Mouse (Mus musculus) limb, embryonic 14.5 days (tissue): ENCODE results near the gene Pgap3. TPM values are rescaled to one million over a fixed set of nuclear protein-coding genes. Genes with fewer than 3 reads are reported as not detected.

Experiments
- ATAC-seq: fragments of 200-750 bp; cut with Nextera tagmentation; 2 replicates; pipeline ENCODE4 v1.8.0; 2017; ENCODE audit warnings: low read depth, moderate number of reproducible peaks, moderate TSS enrichment; ENCODE audit not compliant: low FRiP score
- DNase-seq: peaks from one replicate; pipeline ENCODE4 v3.0.0-alpha.2; 2015; ENCODE audit warnings: low spot score
- H3K27ac ChIP-seq: fragments of 300-500 bp; sonication (generic); replicated peaks from 2 replicates; pipeline ENCODE4 v1.5.1; 2014; ENCODE audit warnings: low read depth, mild to moderate bottlenecking, low read length, moderate library complexity, mixed read lengths
- H3K27me3 ChIP-seq: fragments of 300-500 bp; sonication (generic); 2 replicates; pipeline ENCODE4 v1.6.1; 2014; ENCODE audit warnings: low read length, mixed read lengths; ENCODE audit not compliant: control insufficient read depth, insufficient read depth
- H3K36me3 ChIP-seq: fragments of 300-500 bp; sonication (generic); 2 replicates; pipeline ENCODE4 v1.6.1; 2014; ENCODE audit warnings: mild to moderate bottlenecking, low read length, moderate library complexity, mixed read lengths; ENCODE audit not compliant: control insufficient read depth, insufficient read depth
- H3K4me1 ChIP-seq: fragments of 300-500 bp; sonication (generic); 2 replicates; pipeline ENCODE4 v1.6.1; 2014; ENCODE audit warnings: antibody characterized with exemption, low read length, mixed read lengths; ENCODE audit not compliant: control insufficient read depth, insufficient read depth
- H3K4me2 ChIP-seq: fragments of 300-500 bp; sonication (generic); replicated peaks from 2 replicates; pipeline ENCODE4 v1.6.1; 2014; ENCODE audit warnings: low read depth, mild to moderate bottlenecking, low read length, moderate library complexity; ENCODE audit not compliant: severe bottlenecking
- H3K4me3 ChIP-seq: fragments of 300-500 bp; sonication (generic); replicated peaks from 2 replicates; pipeline ENCODE4 v1.5.1; 2014; ENCODE audit warnings: low read length
- H3K9ac ChIP-seq: fragments of 300-500 bp; sonication (generic); 2 replicates; pipeline ENCODE4 v1.6.1; 2014; ENCODE audit warnings: mild to moderate bottlenecking, low read depth, low read length, moderate library complexity; ENCODE audit not compliant: severe bottlenecking
- H3K9me3 ChIP-seq: fragments of 300-500 bp; sonication (generic); 2 replicates; pipeline ENCODE4 v1.6.1; 2016; ENCODE audit warnings: low read length; ENCODE audit not compliant: control insufficient read depth
- POLR2A ChIP-seq: fragments of 200-500 bp; IDR thresholded peaks from 2 replicates; pipeline ENCODE4 v1.8.0; 2012; ENCODE audit warnings: inconsistent platforms, mild to moderate bottlenecking, moderate library complexity, borderline replicate concordance; ENCODE audit not compliant: insufficient read depth, insufficient read length; ENCODE audit errors: extremely low read depth
- WGBS: fragments of 180-500 bp; shearing (Covaris S2); extraction: QIAGEN DNeasy Blood & Tissue Kit; methylation state at CpG from one replicate; pipeline ENCODE4 v1.1.7; 2014; 5-methylcytosine and 5-hydroxymethylcytosine counted together
- polyA plus RNA-seq, 2 experiments: library from polyadenylated mRNA; depleted of rRNA in 1 of 2; stranded (reverse) in 1 of 2; unstranded in 1 of 2; fragments of >200 nt; fragmentation: Nextera tagmentation in 1 of 2; extraction: Ambion mirVana in 1 of 2; gene quantifications; 2 replicates each; pipeline versions ENCODE4 v1.2.1 to v1.2.3; 2012 to 2014

The Pgap3 gene
- polyA plus RNA-seq, 2 experiments = 9.2 to 19.2 TPM

DNA sequence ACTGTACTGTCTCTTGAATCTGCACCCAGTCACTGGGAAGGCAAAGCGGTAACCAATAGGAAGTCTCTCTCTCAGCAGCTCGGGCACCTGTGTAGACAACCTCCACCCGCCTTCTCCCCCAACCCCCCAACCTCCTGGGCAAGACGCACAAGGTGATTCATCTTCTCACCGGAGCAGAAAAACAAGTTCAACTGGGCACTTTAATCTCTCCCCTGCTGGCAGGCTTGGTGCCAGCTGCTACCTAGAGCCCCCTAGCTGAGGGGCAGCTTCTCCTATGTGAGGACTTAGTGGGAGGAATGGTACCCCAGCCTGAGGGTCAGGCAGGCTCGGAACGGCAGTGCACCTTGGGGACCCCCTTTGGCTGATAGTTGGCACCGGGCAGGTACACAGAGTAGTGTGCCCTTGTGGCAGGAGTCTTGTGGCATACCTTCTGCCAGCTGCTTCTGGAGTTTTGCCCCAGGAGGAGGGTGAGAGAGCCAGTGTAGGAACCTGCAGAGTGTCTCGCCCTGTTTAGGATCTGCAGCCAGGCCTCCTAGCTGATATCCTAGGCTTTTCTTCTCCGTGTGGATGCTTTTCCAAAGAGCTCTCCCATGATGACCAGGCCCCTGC is 18.8 kb upstream of the Pgap3 start:
- Histone ChIP-seq H3K4me1 (peaks cover 11% of the 10 kb centered on the region), H3K27ac (no peak overlapping the region), H3K27me3 (no peaks in the 10 kb centered on the region), H3K4me2 (no peak overlapping the region), H3K36me3 (peaks cover 57% of the 10 kb centered on the region), H3K9me3 (no peaks in the 10 kb centered on the region), H3K9ac (0 out of 2 replicates have a peak overlapping the region, but pooled peaks have one; percentile 25), H3K4me3 (no peak overlapping the region)
- ATAC-seq (no peak), DNase-seq (no peak)
- WGBS = 77% methylated on average over 10 of the region's 10 CpGs
- no peak for TF ChIP-seq POLR2A

DNA sequence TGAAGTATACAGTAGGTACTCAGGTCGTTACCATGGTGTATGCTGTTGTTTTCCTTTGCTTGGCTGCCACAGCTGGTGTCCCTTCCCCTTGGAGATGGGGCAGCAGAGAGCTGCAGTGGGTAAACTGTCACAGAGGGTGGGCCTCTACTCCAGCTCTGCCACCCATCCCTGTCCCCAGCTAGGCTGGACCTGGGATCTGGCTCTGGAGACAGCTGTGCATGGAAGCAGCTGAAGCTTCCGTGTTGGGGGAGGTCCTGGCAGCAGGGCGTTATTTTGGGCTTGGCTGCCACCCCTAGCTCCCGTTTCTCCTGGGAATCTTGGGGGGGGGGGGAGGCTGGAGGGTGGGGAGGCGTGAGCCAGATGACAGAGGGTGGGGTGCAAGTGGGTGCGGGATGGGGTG is 18.0 kb upstream of the Pgap3 start:
- WGBS = 63% methylated on average over 5 of the region's 6 CpGs
- peak; percentile 48; the same call in 1 of the 2 replicates for ATAC-seq

DNA sequence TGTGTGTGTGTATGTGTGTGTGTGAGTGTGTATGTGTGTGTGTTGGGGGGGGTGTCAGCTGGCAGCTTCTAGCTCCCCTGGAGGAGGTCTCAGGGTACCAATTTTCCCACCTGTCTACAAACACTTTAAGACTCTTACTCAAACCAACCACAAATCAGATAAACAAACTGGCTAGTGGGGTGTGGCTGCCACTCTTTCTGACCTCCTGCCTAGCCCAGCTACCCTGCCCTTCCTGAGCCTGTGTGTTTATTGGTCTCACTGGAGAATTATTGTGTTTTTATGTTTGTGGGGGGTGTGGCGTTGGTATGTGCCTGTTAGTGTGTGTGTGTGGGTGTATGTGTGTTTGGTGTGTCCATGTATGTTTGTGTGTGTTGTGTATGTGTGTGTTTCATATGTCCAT is 16.8 kb upstream of the Pgap3 start:
- Histone ChIP-seq H3K27ac (no peak overlapping the region), H3K4me1 (peaks cover 13% of the 10 kb centered on the region), H3K9ac (no peak overlapping the region), H3K4me3 (no peak overlapping the region), H3K9me3 (no peaks in the 10 kb centered on the region), H3K27me3 (no peaks in the 10 kb centered on the region), H3K36me3 (peaks cover 38% of the 10 kb centered on the region), H3K4me2 (no peak overlapping the region)
- no peak for TF ChIP-seq POLR2A
- ATAC-seq (no peak), DNase-seq (no peak)
- WGBS = 54% methylated on average over 1 of the region's 1 CpGs

More for the DNA sequence above, 18.0 kb upstream of the Pgap3 start:
- no peak overlapping the region for H3K4me3 ChIP-seq
- DNase-seq = no peak
- no peak for TF ChIP-seq POLR2A
- no peaks in the 10 kb centered on the region for H3K27me3 ChIP-seq
- H3K9me3 ChIP-seq = no peaks in the 10 kb centered on the region
- peaks cover 50% of the 10 kb centered on the region for H3K36me3 ChIP-seq
- H3K4me2 ChIP-seq = no peak overlapping the region
- peaks cover 13% of the 10 kb centered on the region for H3K4me1 ChIP-seq
- no peak overlapping the region for H3K27ac ChIP-seq
- no peak overlapping the region for H3K9ac ChIP-seq

DNA sequence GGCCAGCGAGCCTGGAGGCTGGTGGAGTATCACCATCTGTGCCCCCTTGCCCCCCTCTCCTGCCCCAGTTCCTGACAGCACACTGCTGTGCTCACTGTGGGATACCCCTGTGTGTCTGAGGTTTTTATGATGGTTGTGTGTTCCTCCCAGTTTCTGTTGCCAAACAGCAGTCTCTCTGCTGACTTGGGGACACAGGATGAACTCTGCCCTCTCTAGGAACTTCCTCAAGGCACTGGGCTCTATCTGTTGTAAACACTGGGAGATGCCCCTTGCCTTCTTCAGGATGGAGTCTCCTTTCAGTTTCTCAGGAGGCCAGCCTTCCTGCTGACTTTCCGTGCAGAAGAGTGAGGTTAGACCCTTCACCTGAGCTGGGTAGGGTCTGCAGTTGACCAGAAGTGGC is 13.9 kb upstream of the Pgap3 start:
- peak overlapping the region; percentile 99 for H3K4me3 ChIP-seq
- DNase-seq (no peak), ATAC-seq (no peak)
- H3K9me3 ChIP-seq = no peaks in the 10 kb centered on the region
- H3K27ac ChIP-seq = no peak overlapping the region
- H3K9ac ChIP-seq = peak overlapping the region; percentile 4; the same call in 1 of the 2 replicates
- H3K27me3 ChIP-seq = no peaks in the 10 kb centered on the region
- H3K4me2 ChIP-seq = peak overlapping the region; percentile 62
- H3K36me3 ChIP-seq = peaks cover 10% of the 10 kb centered on the region
- no peak for TF ChIP-seq POLR2A
- H3K4me1 ChIP-seq = peaks cover 24% of the 10 kb centered on the region
- WGBS = 16% methylated on average over 2 of the region's 2 CpGs

DNA sequence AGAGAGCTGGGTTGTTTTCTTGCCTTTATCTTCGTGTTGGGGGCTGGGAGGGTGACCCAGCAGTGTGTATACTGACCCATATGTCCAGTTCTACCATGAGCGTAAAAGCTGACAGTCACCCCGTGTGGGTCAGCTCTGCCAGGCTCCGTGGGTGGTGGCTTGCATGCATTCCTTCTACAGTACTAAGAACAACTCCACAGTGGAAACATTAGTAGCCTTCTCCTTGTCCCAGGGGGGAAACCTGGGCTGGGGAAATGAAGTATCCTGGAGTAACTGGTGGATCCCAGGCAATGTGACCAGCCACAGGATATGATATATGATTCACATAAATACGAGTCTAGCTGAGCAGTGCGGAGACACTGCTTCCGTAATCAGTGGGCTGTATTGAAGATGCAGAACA is 13.4 kb upstream of the Pgap3 start:
- H3K4me2 ChIP-seq = peak overlapping the region; percentile 62
- no peak for TF ChIP-seq POLR2A
- no peak overlapping the region for H3K27ac ChIP-seq
- no peak for DNase-seq
- H3K9me3 ChIP-seq = no peaks in the 10 kb centered on the region
- H3K4me1 ChIP-seq = peaks cover 28% of the 10 kb centered on the region
- no peak for ATAC-seq
- 16% methylated on average over 7 of the region's 7 CpGs for WGBS
- peak overlapping the region; percentile 99 for H3K4me3 ChIP-seq
- H3K27me3 ChIP-seq = no peaks in the 10 kb centered on the region
- H3K36me3 ChIP-seq = peaks cover 6% of the 10 kb centered on the region
- peak overlapping the region; percentile 95 for H3K9ac ChIP-seq
